9 mouse cellular contexts compared by ENCODE assay signal in the genomic region with DNA sequence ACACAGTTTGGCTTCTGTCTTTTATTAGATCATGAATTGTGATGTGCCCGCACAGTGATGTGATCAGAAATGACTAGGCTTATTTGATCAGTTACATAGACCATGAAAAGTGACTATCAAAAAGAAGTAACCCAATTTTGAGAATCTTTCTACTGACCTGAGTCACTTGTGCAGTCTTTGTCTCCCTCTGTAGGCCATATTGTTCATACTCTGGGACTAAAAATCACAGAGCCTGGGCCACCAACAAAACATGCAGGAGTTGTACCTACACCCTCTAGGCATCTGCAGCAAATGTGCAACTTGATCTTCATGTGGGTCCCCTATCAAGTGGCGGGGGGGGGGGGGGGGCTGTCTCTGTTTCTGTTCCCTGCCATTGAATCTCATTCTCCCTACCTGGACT.
DNase-seq lines count a peak whose midpoint lies in the region; ATAC-seq lines count a peak whose summit lies in the region.
"Had no signal": no experiment of that assay in that cellular context is flagged by ENCODE, and none has a peak within 500 bp of the region (broad histone marks: within the 10 kb centered on the region; RNA-seq: fewer than 3 reads in every experiment).

No protein-coding gene starts in this region.

- H3K27me3 ChIP-seq in forebrain, embryonic 11.5 days (ENCODE audit: control insufficient read depth, insufficient read depth, low read length): no peaks in the 10 kb centered on the region
- H3K27me3 ChIP-seq in limb, embryonic 11.5 days (ENCODE audit: control insufficient read depth, insufficient read depth, low read length): no peaks in the 10 kb centered on the region
- H3K27me3 ChIP-seq: neural tube, embryonic 12.5 days had no signal

- peak; percentile 53; the same call in 1 of the 2 replicates for ATAC-seq in forebrain, embryonic 11.5 days (replicated peaks; ENCODE audit: low FRiP score)
- no peak for ATAC-seq in limb, embryonic 11.5 days (ENCODE audit: insufficient number of reproducible peaks, low FRiP score, low TSS enrichment, low read depth)
- ATAC-seq in CD4-positive, CD25-positive, alpha-beta regulatory T cell, adult 4 months: no peak

- no peaks in the 10 kb centered on the region for H3K4me1 ChIP-seq in forebrain, embryonic 11.5 days (replicated peaks; ENCODE audit: control insufficient read depth, insufficient read depth, low read length)
- H3K4me1 ChIP-seq in limb, embryonic 11.5 days (ENCODE audit: control insufficient read depth, insufficient read depth, low read length): no peaks in the 10 kb centered on the region
- H3K4me1 ChIP-seq: neural tube, embryonic 12.5 days had no signal

- no peak overlapping the region for H3K9ac ChIP-seq in forebrain, embryonic 11.5 days (ENCODE audit: low read length)
- H3K9ac ChIP-seq in limb, embryonic 11.5 days (ENCODE audit: low read length): no peak overlapping the region
- H3K9ac ChIP-seq: neural tube, embryonic 12.5 days had no signal

- DNase-seq in layer of hippocampus, adult 11-12 months (ENCODE audit: low spot score): peak; percentile 20
- no peak for DNase-seq in layer of hippocampus, postnatal 36 days
- DNase-seq in R1 (ENCODE audit: low read depth, low spot score): peak; percentile 8
- DNase-seq in forebrain, embryonic 11.5 days (ENCODE audit: low spot score): no peak
- peak; percentile 27 for DNase-seq in limb, embryonic 11.5 days (ENCODE audit: low spot score)
- DNase-seq in urinary bladder, postnatal 36 days (ENCODE audit: low spot score in 2 of 2): no peak
- no peak for DNase-seq in urinary bladder, adult 2 months (ENCODE audit: low spot score)

- H3K27ac ChIP-seq in forebrain, embryonic 11.5 days (ENCODE audit: low read depth, low read length): no peak overlapping the region
- no peak overlapping the region for H3K27ac ChIP-seq in limb, embryonic 11.5 days (replicated peaks; ENCODE audit: low read depth, low read length)
- H3K27ac ChIP-seq: neural tube, embryonic 12.5 days had no signal

- no peak overlapping the region for H3K4me2 ChIP-seq in forebrain, embryonic 11.5 days (ENCODE audit: low read depth, low read length, severe bottlenecking)
- H3K4me2 ChIP-seq in limb, embryonic 11.5 days (ENCODE audit: low read depth, severe bottlenecking): no peak overlapping the region
- H3K4me2 ChIP-seq: neural tube, embryonic 12.5 days had no signal

- H3K36me3 ChIP-seq in forebrain, embryonic 11.5 days (ENCODE audit: control insufficient read depth, insufficient read depth, low read length): no peaks in the 10 kb centered on the region
- H3K36me3 ChIP-seq in limb, embryonic 11.5 days (ENCODE audit: control insufficient read depth, insufficient read depth, low read length): no peaks in the 10 kb centered on the region
- H3K36me3 ChIP-seq: neural tube, embryonic 12.5 days had no signal

- 36% methylated on average over 2 of the region's 2 CpGs for WGBS in forebrain, embryonic 11.5 days
- 43% methylated on average over 2 of the region's 2 CpGs for WGBS in limb, embryonic 11.5 days

- H3K4me3 ChIP-seq in forebrain, embryonic 11.5 days (ENCODE audit: low read depth, low read length): no peak overlapping the region
- no peak overlapping the region for H3K4me3 ChIP-seq in limb, embryonic 11.5 days (ENCODE audit: low read depth, low read length)
- H3K4me3 ChIP-seq: neural tube, embryonic 12.5 days had no signal

- no peaks in the 10 kb centered on the region for H3K9me3 ChIP-seq in forebrain, embryonic 11.5 days (ENCODE audit: control insufficient read depth, low read length)
- no peaks in the 10 kb centered on the region for H3K9me3 ChIP-seq in limb, embryonic 11.5 days (ENCODE audit: control insufficient read depth, low read length)
- H3K9me3 ChIP-seq: neural tube, embryonic 12.5 days had no signal

Comparison
In these comparisons a context has a peak if more than half of its experiments do, and no peak if none do; other contexts are left out.
1. DNase-seq: peak in layer of hippocampus, adult 11-12 months (single experiment), R1 (single experiment) and limb, embryonic 11.5 days (single experiment); none in layer of hippocampus, postnatal 36 days (0 of 2), forebrain, embryonic 11.5 days (single experiment), urinary bladder, postnatal 36 days (0 of 2) and urinary bladder, adult 2 months (single experiment).